Mouse (Mus musculus) intestine, embryonic 14.5 days (tissue): Measurements from ENCODE around the gene Gpr61. TPM values are rescaled to one million over a fixed set of nuclear protein-coding genes. Genes with fewer than 3 reads are reported as not detected.

ENCODE experiments used
- ATAC-seq: fragments of 200-750 bp; cut with Nextera tagmentation; replicated peaks from 2 replicates; pipeline ENCODE4 v1.8.0; 2017; ENCODE audit warnings: low read depth, moderate number of reproducible peaks, moderate TSS enrichment, moderate library complexity; ENCODE audit not compliant: low FRiP score, low TSS enrichment
- DNase-seq: peaks from one replicate; pipeline ENCODE4 v3.0.0-alpha.2; 2018; ENCODE audit warnings: low spot score
- H3K27ac ChIP-seq: fragments of 300-500 bp; sonication (generic); 2 replicates; pipeline ENCODE4 v1.5.1; 2014; ENCODE audit warnings: low read depth, mild to moderate bottlenecking, control low read depth
- H3K27me3 ChIP-seq: fragments of 300-500 bp; sonication (generic); replicated peaks from 2 replicates; pipeline ENCODE4 v1.6.1; 2014; ENCODE audit warnings: low read length, control low read depth; ENCODE audit not compliant: control insufficient read depth, insufficient read depth
- H3K36me3 ChIP-seq: fragments of 300-500 bp; sonication (generic); 2 replicates; pipeline ENCODE4 v1.6.1; 2014; ENCODE audit warnings: low read length, control low read depth; ENCODE audit not compliant: control insufficient read depth, insufficient read depth
- H3K4me1 ChIP-seq: fragments of 300-500 bp; sonication (generic); replicated peaks from 2 replicates; pipeline ENCODE4 v1.6.1; 2014; ENCODE audit warnings: low read length, control low read depth, mixed read lengths; ENCODE audit not compliant: control insufficient read depth, insufficient read depth
- H3K4me2 ChIP-seq: fragments of 300-500 bp; sonication (generic); 2 replicates; pipeline ENCODE4 v1.6.1; 2014; ENCODE audit warnings: low read length
- H3K4me3 ChIP-seq: fragments of 300-500 bp; sonication (generic); 2 replicates; pipeline ENCODE4 v1.5.1; 2014; ENCODE audit warnings: low read depth, low read length, control low read depth, mixed read lengths
- H3K9ac ChIP-seq: fragments of 300-500 bp; sonication (generic); 2 replicates; pipeline ENCODE4 v1.6.1; 2014; ENCODE audit warnings: mild to moderate bottlenecking, low read length
- H3K9me3 ChIP-seq: fragments of 300-500 bp; sonication (generic); 2 replicates; pipeline ENCODE4 v1.6.1; 2016; ENCODE audit warnings: low read length, control low read depth; ENCODE audit not compliant: control insufficient read depth
- WGBS: fragments of 180-500 bp; shearing (Covaris S2); extraction: QIAGEN DNeasy Blood & Tissue Kit; methylation state at CpG from one replicate; pipeline ENCODE4 v1.1.7; 2014; 5-methylcytosine and 5-hydroxymethylcytosine counted together
- polyA plus RNA-seq: library from polyadenylated mRNA; unstranded; fragments of >200 nt; fragmentation: Nextera tagmentation; extraction: Ambion mirVana; gene quantifications from 2 replicates; pipeline ENCODE4 v1.2.1, GENCODE M21; 2014

Gene Gpr61
- polyA plus RNA-seq, 1 experiment from 2014 or later: 0.04 TPM

DNA sequence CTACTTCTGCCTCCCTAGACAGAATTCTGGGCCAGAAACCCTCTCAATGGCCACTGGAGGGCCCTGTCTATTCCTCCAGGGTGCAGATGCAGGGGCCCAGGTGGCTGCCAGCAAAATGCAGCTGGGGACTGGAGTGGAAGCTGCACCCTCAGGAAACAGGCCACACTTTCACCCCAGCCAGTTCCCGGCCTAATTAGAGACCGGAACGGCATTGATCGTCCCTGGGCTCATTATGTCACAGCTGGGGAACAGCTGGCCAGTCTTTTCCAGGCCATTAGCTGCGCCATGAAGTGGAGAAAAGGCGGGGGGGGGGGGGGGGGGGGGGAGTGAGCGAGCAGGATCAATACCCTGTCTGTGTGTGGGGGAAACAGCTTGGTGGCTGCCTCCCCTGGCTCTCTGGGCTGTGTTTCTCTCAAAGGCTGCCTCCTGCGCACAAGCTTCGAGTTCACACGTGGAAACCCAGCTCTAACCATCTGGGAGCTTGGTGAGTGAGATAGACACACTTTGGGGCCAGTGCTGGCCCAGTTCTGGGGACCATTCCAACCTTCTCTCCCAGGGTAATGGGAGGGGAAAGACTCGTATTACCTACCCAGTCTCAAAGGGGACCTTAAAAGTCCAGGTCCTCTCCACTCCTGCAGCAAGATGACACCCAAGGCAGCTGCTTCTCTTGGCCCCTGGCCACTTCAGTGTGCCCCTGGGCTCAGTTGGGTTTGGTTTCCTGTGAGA, 12.0 kb upstream of the Gpr61 start:
- WGBS: 18% methylated on average over 9 of the region's 11 CpGs
- H3K27ac ChIP-seq: no peak overlapping the region
- H3K36me3 ChIP-seq: no peaks in the 10 kb centered on the region
- ATAC-seq (peak; percentile 44; the same call in 1 of the 2 replicates), DNase-seq (peak; percentile 51)
- H3K27me3 ChIP-seq: no peaks in the 10 kb centered on the region
- H3K9ac ChIP-seq: no peak overlapping the region
- no peak overlapping the region for H3K4me2 ChIP-seq
- no peak overlapping the region for H3K4me3 ChIP-seq
- H3K4me1 ChIP-seq: peaks cover 11% of the 10 kb centered on the region
- no peaks in the 10 kb centered on the region for H3K9me3 ChIP-seq

DNA sequence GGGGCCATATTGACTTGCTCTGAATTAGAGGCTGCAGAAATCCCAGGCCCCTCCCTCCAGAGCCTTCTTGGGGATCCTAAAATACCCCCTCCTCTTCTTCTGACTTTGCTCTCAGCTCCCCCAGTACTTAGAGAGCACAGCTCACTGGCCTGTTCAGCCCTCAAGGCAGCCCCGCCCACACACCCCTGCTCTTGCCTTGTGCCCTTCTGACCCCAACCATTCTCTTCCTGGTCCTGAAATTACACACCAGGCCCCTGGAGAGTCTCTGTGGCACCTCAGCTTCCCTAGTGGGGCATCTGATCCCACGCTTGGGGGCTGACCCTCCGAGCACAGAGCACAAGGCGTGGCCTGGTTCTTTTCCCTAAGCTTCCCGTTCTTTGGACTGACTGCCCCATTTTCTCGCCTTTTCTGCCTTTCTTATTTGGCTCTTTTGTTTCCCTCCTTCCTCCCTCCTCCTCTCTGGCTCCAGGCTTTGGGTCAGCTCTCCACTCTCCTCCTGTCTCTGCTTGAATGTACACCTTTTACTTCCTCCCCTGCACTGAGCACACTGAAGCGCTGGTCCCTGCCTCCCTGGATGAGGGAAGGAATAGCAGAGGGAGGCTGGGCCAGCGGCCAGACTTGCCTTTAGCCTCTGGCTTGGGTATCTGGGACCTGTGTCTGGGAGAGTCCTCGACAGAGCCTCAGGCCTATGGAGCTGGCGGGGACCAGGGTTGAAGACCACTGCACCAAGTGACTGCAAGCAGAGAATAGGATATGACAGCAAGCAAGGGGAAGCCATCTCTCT, 11.0 kb upstream of the Gpr61 start:
- Histone ChIP-seq H3K27ac (no peak overlapping the region), H3K4me3 (no peak overlapping the region), H3K4me2 (no peak overlapping the region), H3K9ac (no peak overlapping the region), H3K9me3 (no peaks in the 10 kb centered on the region), H3K4me1 (peaks cover 11% of the 10 kb centered on the region), H3K27me3 (no peaks in the 10 kb centered on the region), H3K36me3 (no peaks in the 10 kb centered on the region)
- 35% methylated on average over 10 of the region's 10 CpGs for WGBS
- ATAC-seq: 0 out of 2 replicates have a peak, but pooled peaks have one; percentile 37
- DNase-seq: no peak

DNA sequence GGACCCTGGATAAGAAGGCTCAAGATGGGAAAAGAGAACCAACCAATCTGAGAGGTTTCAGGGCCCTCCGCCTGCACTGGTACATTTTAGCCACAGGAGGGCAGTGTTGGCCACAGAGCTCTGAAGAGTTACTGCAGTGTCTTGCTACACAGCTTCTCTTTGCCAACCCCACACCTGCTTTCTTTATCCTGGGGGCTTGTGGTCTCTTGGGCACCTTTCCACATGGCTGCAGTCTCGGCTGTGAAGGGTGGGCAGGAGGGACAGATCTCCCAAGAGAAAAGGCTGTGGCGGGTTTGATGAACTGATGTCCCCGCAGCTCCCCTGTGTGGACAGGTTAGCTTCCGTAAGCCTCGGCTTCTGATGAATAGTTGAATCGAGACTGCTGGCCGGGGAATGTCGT, 10.1 kb upstream of the Gpr61 start:
- H3K4me2 ChIP-seq: peak overlapping the region; percentile 38

DNA sequence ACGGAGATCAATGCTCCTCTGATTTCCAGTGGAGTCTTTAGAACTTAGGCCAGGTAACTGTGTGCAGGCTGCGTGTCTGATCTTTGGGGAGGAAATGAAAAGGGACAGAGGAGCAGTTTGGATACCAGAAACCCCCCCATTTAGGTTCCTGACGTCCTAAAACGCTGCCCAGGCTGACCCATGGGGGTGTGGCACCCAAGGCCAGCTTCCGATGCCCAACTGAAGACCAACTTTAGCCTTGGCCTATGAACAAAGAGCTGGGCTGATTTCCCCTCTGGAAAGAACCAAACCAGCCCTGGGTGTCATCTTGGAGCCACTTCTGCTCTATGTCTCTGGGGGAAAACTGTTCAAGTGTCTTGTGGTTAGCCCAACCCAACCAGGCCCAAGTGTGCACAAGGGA, 9.4 kb upstream of the Gpr61 start:
- Histone ChIP-seq H3K9me3 (no peaks in the 10 kb centered on the region), H3K4me3 (no peak overlapping the region), H3K36me3 (no peaks in the 10 kb centered on the region), H3K4me1 (peaks cover 11% of the 10 kb centered on the region), H3K27ac (no peak overlapping the region), H3K4me2 (no peak overlapping the region), H3K9ac (no peak overlapping the region), H3K27me3 (no peaks in the 10 kb centered on the region)
- DNase-seq: peak; percentile 32
- no peak for ATAC-seq
- WGBS: 68% methylated on average over 5 of the region's 5 CpGs

More for the DNA sequence above, 10.1 kb upstream of the Gpr61 start:
- 22% methylated on average over 9 of the region's 9 CpGs for WGBS
- Histone ChIP-seq H3K36me3 (no peaks in the 10 kb centered on the region), H3K4me3 (no peak overlapping the region), H3K9ac (no peak overlapping the region), H3K27ac (no peak overlapping the region), H3K4me1 (peaks cover 11% of the 10 kb centered on the region), H3K27me3 (no peaks in the 10 kb centered on the region), H3K9me3 (no peaks in the 10 kb centered on the region)
- peak; percentile 68; the same call in 1 of the 2 replicates for ATAC-seq
- peak; percentile 96 for DNase-seq

DNA sequence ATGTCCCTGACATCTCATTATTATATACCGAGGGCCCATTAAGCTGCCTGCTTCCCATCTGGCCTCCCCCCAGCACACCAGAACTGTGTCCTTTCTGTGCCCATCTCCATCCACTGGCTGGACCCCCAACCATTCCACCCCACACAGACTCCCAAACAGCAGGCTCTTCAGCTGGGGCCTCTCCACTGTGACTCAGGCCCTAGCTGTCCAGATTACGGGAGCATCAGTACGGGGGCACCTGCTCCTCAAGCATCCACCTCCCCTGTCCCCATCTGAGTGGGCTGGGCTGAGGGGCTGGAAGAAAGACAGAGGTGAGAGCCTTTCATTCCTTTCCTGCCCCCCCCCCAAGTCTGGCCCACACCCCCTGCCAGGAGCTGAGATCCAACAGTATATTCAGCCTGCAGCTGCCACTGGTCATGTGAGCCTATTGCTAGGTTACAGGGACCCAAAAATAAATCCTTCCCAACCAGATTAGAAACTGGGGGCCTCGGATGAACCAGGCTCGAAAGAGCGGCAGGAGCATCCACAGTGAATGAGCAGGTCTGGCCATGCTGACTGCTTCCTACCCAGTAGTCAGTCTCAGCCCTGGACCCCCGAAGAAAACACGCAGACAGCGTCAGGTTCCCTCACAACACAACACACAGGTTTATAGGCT, 3.8 kb upstream of the Gpr61 start:
- DNase-seq (peak; percentile 50), ATAC-seq (0 out of 2 replicates have a peak, but pooled peaks have one; percentile 24)
- Histone ChIP-seq H3K27me3 (no peaks in the 10 kb centered on the region), H3K36me3 (no peaks in the 10 kb centered on the region), H3K9me3 (no peaks in the 10 kb centered on the region), H3K4me2 (no peak overlapping the region), H3K4me3 (no peak overlapping the region), H3K9ac (no peak overlapping the region), H3K4me1 (no peaks in the 10 kb centered on the region), H3K27ac (no peak overlapping the region; the same call in 1 of the 2 replicates)
- WGBS: 51% methylated on average over 9 of the region's 9 CpGs

DNA sequence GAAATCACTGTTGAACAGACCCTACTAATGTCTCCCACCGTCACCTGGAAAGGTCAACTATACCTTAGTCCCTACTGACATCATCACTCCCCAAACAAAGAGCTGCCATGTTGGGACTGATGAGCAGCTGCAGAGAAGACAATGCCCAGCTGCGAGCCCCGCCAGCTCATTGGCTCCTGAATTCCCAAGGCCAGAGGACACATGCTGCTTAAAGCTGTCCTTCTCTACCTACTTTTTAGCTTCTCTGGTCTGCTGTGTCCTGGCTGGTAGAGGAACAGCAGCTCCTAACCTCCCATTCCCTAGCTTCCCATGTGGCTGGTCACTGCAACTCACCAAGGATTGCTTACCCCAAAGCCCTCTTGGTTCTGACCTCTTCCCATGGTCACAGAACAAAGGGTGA, 2.4 kb downstream of the Gpr61 start:
- no peaks in the 10 kb centered on the region for H3K36me3 ChIP-seq
- 88% methylated on average over 3 of the region's 3 CpGs for WGBS
- H3K27me3 ChIP-seq: no peaks in the 10 kb centered on the region
- H3K4me3 ChIP-seq: no peak overlapping the region
- ATAC-seq (no peak), DNase-seq (peak; percentile 47)
- no peak overlapping the region for H3K9ac ChIP-seq
- H3K9me3 ChIP-seq: no peaks in the 10 kb centered on the region
- no peak overlapping the region for H3K4me2 ChIP-seq
- peaks cover 4% of the 10 kb centered on the region; the same call in 1 of the 2 replicates for H3K4me1 ChIP-seq
- no peak overlapping the region for H3K27ac ChIP-seq

DNA sequence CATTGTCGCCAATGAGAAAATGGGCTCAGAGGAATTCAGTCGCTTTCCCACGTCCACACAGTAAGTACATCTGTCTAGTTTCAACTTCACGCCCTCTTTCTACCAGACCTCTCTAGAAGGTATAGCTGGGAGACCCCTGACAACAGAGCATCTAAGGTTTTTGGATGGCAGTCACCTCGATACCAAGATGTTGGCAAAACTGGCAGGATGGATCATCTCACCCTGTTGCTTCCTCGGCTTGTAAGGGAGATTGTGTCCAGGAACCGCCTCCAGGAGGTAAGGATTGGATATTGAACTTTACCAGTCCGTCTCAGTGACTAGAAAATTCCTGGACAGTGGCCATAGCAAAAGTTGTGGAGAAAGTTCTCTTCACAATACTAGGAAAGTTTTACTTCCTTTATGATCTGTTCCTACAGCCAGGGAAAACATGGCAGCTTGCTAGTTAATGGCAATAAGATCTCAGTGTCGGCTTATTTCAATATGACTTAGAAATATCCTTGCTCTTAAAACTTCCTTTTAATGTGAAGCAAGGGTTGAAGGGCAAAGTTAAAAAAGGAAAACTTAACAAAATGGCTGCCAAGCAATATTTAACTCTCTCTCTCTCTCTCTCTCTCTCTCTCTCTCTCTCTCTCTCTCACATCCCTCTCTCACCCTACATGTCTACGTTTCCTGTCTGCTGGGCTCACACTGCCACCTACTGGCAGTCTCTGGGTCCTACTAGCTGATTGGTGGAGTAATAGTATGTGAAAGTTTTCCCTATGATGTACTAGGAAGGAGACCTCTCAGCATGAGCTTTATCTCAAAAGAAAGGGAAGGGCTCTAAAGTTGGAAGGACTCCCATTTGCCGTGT, 7.1 kb downstream of the Gpr61 start:
- no peak overlapping the region for H3K9ac ChIP-seq
- no peak overlapping the region for H3K4me3 ChIP-seq
- H3K4me2 ChIP-seq: peak overlapping the region; percentile 20
- DNase-seq (peak; percentile 93), ATAC-seq (peak; percentile 54; the same call in 1 of the 2 replicates)
- peaks cover 20% of the 10 kb centered on the region for H3K4me1 ChIP-seq
- WGBS: 69% methylated on average over 11 of the region's 11 CpGs
- H3K27me3 ChIP-seq: no peaks in the 10 kb centered on the region
- H3K36me3 ChIP-seq: peaks cover 4% of the 10 kb centered on the region; the same call in 1 of the 2 replicates
- H3K27ac ChIP-seq: no peak overlapping the region
- no peaks in the 10 kb centered on the region for H3K9me3 ChIP-seq

DNA sequence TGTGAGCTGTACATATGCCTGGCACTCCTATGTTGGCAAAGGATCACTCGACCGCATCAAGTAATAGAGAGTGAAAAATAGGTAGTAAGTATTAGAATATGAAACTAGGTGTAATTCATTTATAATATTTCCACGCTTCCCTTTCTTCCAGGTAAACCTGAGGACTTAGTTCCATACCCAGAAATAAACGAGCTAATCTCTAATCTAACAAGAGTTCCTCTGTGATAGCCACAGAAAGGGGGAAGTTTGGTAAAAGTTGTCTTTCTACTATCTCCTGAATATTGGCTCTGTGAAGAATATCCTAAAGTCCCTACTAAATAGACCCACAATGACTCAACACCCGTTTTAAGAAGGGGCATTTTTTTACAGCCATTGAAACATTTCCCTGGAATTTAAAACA, 8.0 kb downstream of the Gpr61 start:
- no peak for ATAC-seq
- peak; percentile 48 for DNase-seq
- peak overlapping the region; percentile 89 for H3K4me2 ChIP-seq
- peak overlapping the region; percentile 80 for H3K9ac ChIP-seq
- WGBS: 54% methylated on average over 5 of the region's 5 CpGs
- H3K27me3 ChIP-seq: no peaks in the 10 kb centered on the region
- peaks cover 20% of the 10 kb centered on the region for H3K4me1 ChIP-seq
- H3K4me3 ChIP-seq: peak overlapping the region; percentile 93
- H3K9me3 ChIP-seq: no peaks in the 10 kb centered on the region
- no peak overlapping the region for H3K27ac ChIP-seq
- peaks cover 4% of the 10 kb centered on the region; the same call in 1 of the 2 replicates for H3K36me3 ChIP-seq
